Mouse (Mus musculus) heart, postnatal 0 days (tissue): Measurements from ENCODE around the gene Olfr801.

Experiments
- CTCF ChIP-seq: IDR thresholded peaks from 2 replicates; pipeline ENCODE4 v1.5.1; 2016; ENCODE audit warnings: antibody characterized with exemption, control low read depth, low read depth
- EP300 ChIP-seq: IDR thresholded peaks from 2 replicates; pipeline ENCODE4 v1.6.1; 2016; ENCODE audit warnings: antibody characterized with exemption, low read depth

DNA sequence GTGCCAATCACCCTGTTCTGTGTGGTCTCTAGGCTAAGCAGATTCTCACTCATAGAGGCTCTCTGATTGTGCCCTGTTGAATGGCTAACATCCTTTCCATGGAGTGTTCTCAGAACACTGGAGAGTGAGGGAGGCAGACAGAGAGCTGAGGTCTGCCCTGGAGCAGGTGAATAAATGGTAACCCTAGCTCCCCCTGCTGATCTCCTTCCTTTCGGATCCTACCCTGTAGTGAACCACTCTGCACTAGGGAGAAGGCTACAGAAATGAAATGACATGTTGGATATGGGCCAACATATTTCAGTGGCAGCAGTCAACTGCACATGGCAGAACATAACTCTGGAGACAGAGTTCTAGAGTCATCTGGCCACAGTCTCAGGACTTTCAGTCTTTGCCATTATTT is 51.9 kb downstream of the Olfr801 start:
- no peak for TF ChIP-seq EP300
- TF ChIP-seq CTCF: no peak
